Mouse (Mus musculus): ENCODE measurements around the gene Map3k5.

DNA sequence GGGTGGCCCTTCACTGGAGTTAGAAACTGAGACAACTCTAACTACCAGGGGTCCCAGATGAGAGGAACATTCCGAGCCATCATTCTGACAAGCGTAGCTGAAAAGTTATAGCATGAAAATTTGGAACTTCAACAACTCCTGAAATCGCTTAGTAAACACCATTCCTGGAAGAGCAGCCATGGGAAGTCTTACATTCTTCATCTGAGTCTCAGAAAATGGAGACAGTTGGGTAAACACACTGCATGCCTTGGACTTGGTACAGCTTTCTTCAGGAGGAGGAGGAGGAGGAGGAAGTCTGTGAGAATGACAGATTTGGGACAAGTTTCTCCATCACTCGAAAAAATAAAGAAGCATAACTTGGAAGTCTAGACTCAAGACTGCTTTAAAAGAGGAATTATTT lies 29.8 kb downstream of the Map3k5 start:
- TF ChIP-seq POLR2A (IDR thresholded peaks at IDR 0.05; ENCODE audit: low read depth, low read length) (no peak), CTCF (conservative IDR thresholded peaks at IDR 0.05; ENCODE audit: insufficient read depth, insufficient read length, low read depth, low read length) (no peak)
